18 mouse cellular contexts compared by ENCODE assay signal in the genomic region with DNA sequence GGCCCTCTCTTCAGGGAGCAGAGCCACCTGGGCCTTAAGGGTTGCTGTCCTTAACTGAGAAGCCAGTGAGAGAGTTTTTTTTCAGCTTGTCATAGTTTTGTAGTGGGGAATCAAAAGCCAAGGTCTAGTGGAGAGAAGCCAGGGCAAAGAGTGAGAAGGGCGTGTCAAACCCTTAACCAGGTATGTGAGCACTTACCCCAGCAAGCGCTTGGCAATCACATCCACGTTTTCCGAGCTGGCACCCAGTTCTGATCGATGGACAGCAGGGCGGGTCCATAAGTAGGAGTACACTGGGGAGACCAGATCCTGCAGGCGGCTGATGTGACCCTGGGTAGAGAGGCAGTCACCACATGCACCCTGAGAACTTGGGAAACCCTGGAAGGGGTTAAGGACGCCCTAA. TPM values are rescaled to one million over a fixed set of nuclear protein-coding genes. Genes with fewer than 3 reads are reported as not detected.
DNase-seq lines count a peak whose midpoint lies in the region; ATAC-seq and TF ChIP-seq lines count a peak whose summit lies in the region.
"Had no signal": no experiment of that assay in that cellular context is flagged by ENCODE, and none has a peak within 500 bp of the region (broad histone marks: within the 10 kb centered on the region; RNA-seq: fewer than 3 reads in every experiment).

No protein-coding gene starts in this region.

- no peak overlapping the region; a peak in 1 of 4 replicates for H3K4me3 ChIP-seq in heart, embryonic 14.5 days (ENCODE audit: control insufficient read depth in 1 of 2, insufficient read depth in 1 of 2, low read depth in 1 of 2, low read length in 2 of 2)
- no peak overlapping the region for H3K4me3 ChIP-seq in intestine, embryonic 15.5 days (replicated peaks)
- no peak overlapping the region for H3K4me3 ChIP-seq in lung, adult 2 months (replicated peaks; ENCODE audit: extremely low read depth, low read depth, low read length)
- H3K4me3 ChIP-seq: kidney, embryonic 15.5 days; neural tube, embryonic 15.5 days had no signal

- no peaks in the 10 kb centered on the region for H3K27me3 ChIP-seq in heart, embryonic 14.5 days (ENCODE audit: control insufficient read depth, insufficient read depth, low read length)
- H3K27me3 ChIP-seq in intestine, embryonic 15.5 days (replicated peaks) = no peaks in the 10 kb centered on the region
- H3K27me3 ChIP-seq: kidney, embryonic 15.5 days; neural tube, embryonic 15.5 days had no signal

- TF ChIP-seq POLR2A in lung, adult 2 months (IDR thresholded peaks at IDR 0.05; ENCODE audit: borderline replicate concordance, extremely low read depth, low read depth, low read length) = no peak

- peak overlapping the region; percentile 99 for H3K27ac ChIP-seq in heart, embryonic 14.5 days (replicated peaks in 1 of 2; ENCODE audit: control insufficient read depth in 1 of 2, insufficient read depth in 1 of 2, low read depth in 2 of 2, low read length in 2 of 2)
- no peak overlapping the region for H3K27ac ChIP-seq in intestine, embryonic 15.5 days
- H3K27ac ChIP-seq: kidney, embryonic 15.5 days; neural tube, embryonic 15.5 days had no signal

- intact Hi-C loops in heart, postnatal 14 days (cut with DNase I) = no loop called here

- no peak for ATAC-seq in heart, embryonic 14.5 days (ENCODE audit: insufficient number of reproducible peaks, insufficient read depth, low FRiP score, low read depth)
- peak; percentile 48 for ATAC-seq in intestine, embryonic 15.5 days
- ATAC-seq: forebrain, embryonic 16.5 days; midbrain, embryonic 16.5 days had no signal

- TF ChIP-seq CTCF in lung, adult 2 months (IDR thresholded peaks at IDR 0.05; ENCODE audit: insufficient read depth, low read length) = no peak

- H3K4me2 ChIP-seq in heart, embryonic 14.5 days (ENCODE audit: low read length) = peak overlapping the region; percentile 65
- no peak overlapping the region for H3K4me2 ChIP-seq in intestine, embryonic 15.5 days (replicated peaks)
- H3K4me2 ChIP-seq: kidney, embryonic 15.5 days; lung, embryonic 14.5 days; neural tube, embryonic 15.5 days had no signal

- WGBS in heart, embryonic 14.5 days = 78% methylated on average over 8 of the region's 8 CpGs
- WGBS in intestine, embryonic 15.5 days = 77% methylated on average over 8 of the region's 8 CpGs
- WGBS in lung, adult 2 months = 79% methylated on average over 8 of the region's 8 CpGs

- H3K9me3 ChIP-seq in heart, embryonic 14.5 days (ENCODE audit: control insufficient read depth, low read length) = no peaks in the 10 kb centered on the region
- no peaks in the 10 kb centered on the region for H3K9me3 ChIP-seq in intestine, embryonic 15.5 days
- H3K9me3 ChIP-seq: kidney, embryonic 15.5 days; neural tube, embryonic 15.5 days had no signal

- H3K36me3 ChIP-seq in heart, embryonic 14.5 days (ENCODE audit: control insufficient read depth, insufficient read depth, low read length) = peaks cover 64% of the 10 kb centered on the region
- H3K36me3 ChIP-seq in intestine, embryonic 15.5 days = peaks cover 13% of the 10 kb centered on the region

- peak overlapping the region; percentile 38; the same call in 1 of the 2 replicates for H3K9ac ChIP-seq in heart, embryonic 14.5 days (ENCODE audit: low read length)
- H3K9ac ChIP-seq in intestine, embryonic 15.5 days = no peak overlapping the region
- H3K9ac ChIP-seq: kidney, embryonic 15.5 days; lung, embryonic 14.5 days; neural tube, embryonic 15.5 days had no signal

- peaks cover 35 to 59% of the 10 kb centered on the region in 2 experiments for H3K4me1 ChIP-seq in heart, embryonic 14.5 days (ENCODE audit: control insufficient read depth in 2 of 2, insufficient read depth in 2 of 2, low read length in 2 of 2)
- H3K4me1 ChIP-seq in intestine, embryonic 15.5 days (replicated peaks) = 0 out of 2 replicates have a peak, but pooled peaks cover 5% of the 10 kb centered on the region
- no peaks in the 10 kb centered on the region for H3K4me1 ChIP-seq in lung, adult 2 months (ENCODE audit: control insufficient read depth, insufficient read depth, low read length)
- H3K4me1 ChIP-seq: kidney, embryonic 15.5 days; neural tube, embryonic 15.5 days had no signal

- no peak for DNase-seq in heart, postnatal 14 days
- DNase-seq in lung, adult 2 months = peak; percentile 34
- peak; percentile 62 for DNase-seq in lung, postnatal 36 days
- no peak for DNase-seq in cerebellum, adult 11 months
- no peak for DNase-seq in kidney, postnatal 4 days
- DNase-seq: adrenal gland, postnatal 10 days; cerebellum, postnatal 10 days; gastrocnemius, postnatal 36 days; liver; lung, embryonic 14.5 days; spleen, adult 18-20 months; thymus, postnatal 25 days had no signal

RNA-seq across cellular contexts. Expression of gene Ubfd1, which starts 22.9 kb away (rescaled TPM):
- polyA plus RNA-seq in heart, embryonic 14.5 days (2014; fragmentation: Nextera tagmentation; extraction: Ambion mirVana) = 66.4 TPM in 2 replicates
- total RNA-seq in heart, postnatal 14 days (2021) = 10 to 100 TPM; 33.0 to 39.6 TPM
- 55.2 and 58.7 TPM in 2 replicates for polyA plus RNA-seq in intestine, embryonic 15.5 days (2015; fragmentation: Nextera tagmentation; extraction: Ambion mirVana)
- 17.5 and 21.1 TPM in 2 replicates for polyA plus RNA-seq in lung, adult 2 months (2012; rRNA removed)

RNA-seq across cellular contexts. Expression of gene Ears2, which starts 23.0 kb away (rescaled TPM):
- polyA plus RNA-seq in heart, embryonic 14.5 days (2014; fragmentation: Nextera tagmentation; extraction: Ambion mirVana) = 39.3 and 41.9 TPM in 2 replicates
- 10 to 100 TPM; 10.0 to 12.6 TPM for total RNA-seq in heart, postnatal 14 days (2021)
- 21.4 and 22.3 TPM in 2 replicates for polyA plus RNA-seq in intestine, embryonic 15.5 days (2015; fragmentation: Nextera tagmentation; extraction: Ambion mirVana)
- polyA plus RNA-seq in lung, adult 2 months (2012; rRNA removed) = 5.1 and 6.0 TPM in 2 replicates

RNA-seq across cellular contexts. Expression of gene Gga2, which starts 23.1 kb away (rescaled TPM):
- 66.3 and 77.8 TPM in 2 replicates for polyA plus RNA-seq in heart, embryonic 14.5 days (2014; fragmentation: Nextera tagmentation; extraction: Ambion mirVana)
- total RNA-seq in heart, postnatal 14 days (2021) = 10 to 100 TPM; 28.7 to 29.6 TPM
- polyA plus RNA-seq in intestine, embryonic 15.5 days (2015; fragmentation: Nextera tagmentation; extraction: Ambion mirVana) = 121 and 123 TPM in 2 replicates
- polyA plus RNA-seq in lung, adult 2 months (2012; rRNA removed) = 26.2 and 35.3 TPM in 2 replicates

RNA-seq across cellular contexts. Expression of gene Ndufab1, which starts 57.6 kb away (rescaled TPM):
- polyA plus RNA-seq in heart, embryonic 14.5 days (2014; fragmentation: Nextera tagmentation; extraction: Ambion mirVana) = 1,545 and 1,597 TPM in 2 replicates
- 1,000 to 10,000 TPM; 1,455 to 1,530 TPM for total RNA-seq in heart, postnatal 14 days (2021)
- polyA plus RNA-seq in intestine, embryonic 15.5 days (2015; fragmentation: Nextera tagmentation; extraction: Ambion mirVana) = 907 and 931 TPM in 2 replicates
- 150 and 268 TPM in 2 replicates for polyA plus RNA-seq in lung, adult 2 months (2012; rRNA removed)

Comparison
In these comparisons a context has a peak if more than half of its experiments do, and no peak if none do; other contexts are left out.
1. DNase-seq: peak in lung, adult 2 months (single experiment) and lung, postnatal 36 days (single experiment); none in heart, postnatal 14 days (0 of 2), cerebellum, adult 11 months (single experiment) and kidney, postnatal 4 days (0 of 2).